Mouse (Mus musculus) heart, embryonic 10.5 days (tissue): ENCODE data around the gene Olfr1221. TPM values are rescaled to one million over a fixed set of nuclear protein-coding genes. Genes with fewer than 3 reads are reported as not detected.
"Not testable (repeated sequence)": the region's sequence is repeated elsewhere in the genome, so short reads cannot be mapped to it uniquely, and the experiment has no call there.

ENCODE experiments used
- DNase-seq: peaks from one replicate; pipeline ENCODE4 v3.0.0-alpha.2; 2017; ENCODE audit warnings: low spot score
- H3K27ac ChIP-seq: fragments of 300-500 bp; sonication (generic); 2 replicates; pipeline ENCODE4 v1.5.1; 2016; ENCODE audit warnings: mild to moderate bottlenecking
- H3K27me3 ChIP-seq: fragments of 300-500 bp; sonication (generic); 2 replicates; pipeline ENCODE4 v1.6.1; 2016; ENCODE audit warnings: mild to moderate bottlenecking; ENCODE audit not compliant: poor library complexity, insufficient read depth, severe bottlenecking
- H3K36me3 ChIP-seq: fragments of 300-500 bp; sonication (generic); 2 replicates; pipeline ENCODE4 v1.6.1; 2016; ENCODE audit warnings: mild to moderate bottlenecking, moderate library complexity
- H3K4me1 ChIP-seq: fragments of 300-500 bp; sonication (generic); 2 replicates; pipeline ENCODE4 v1.6.1; 2016; ENCODE audit warnings: mild to moderate bottlenecking
- H3K4me3 ChIP-seq: fragments of 300-500 bp; sonication (generic); 2 replicates; pipeline ENCODE4 v1.5.1; 2016; ENCODE audit warnings: mild to moderate bottlenecking, moderate library complexity
- H3K9me3 ChIP-seq: fragments of 300-500 bp; sonication (generic); 2 replicates; pipeline ENCODE4 v1.6.1; 2016; ENCODE audit warnings: mild to moderate bottlenecking, moderate library complexity
- WGBS: fragments of 180-500 bp; shearing (Covaris S2); methylation state at CpG from one replicate; pipeline ENCODE4 v1.1.7; 2016; 5-methylcytosine and 5-hydroxymethylcytosine counted together
- polyA plus RNA-seq: library from polyadenylated mRNA; unstranded; fragments of >200 nt; fragmentation: Nextera tagmentation; extraction: Ambion mirVana; gene quantifications from 2 replicates; pipeline ENCODE4 v1.2.1, GENCODE M21; 2016

Gene Olfr1221
- polyA plus RNA-seq: not detected in 2 replicates

DNA sequence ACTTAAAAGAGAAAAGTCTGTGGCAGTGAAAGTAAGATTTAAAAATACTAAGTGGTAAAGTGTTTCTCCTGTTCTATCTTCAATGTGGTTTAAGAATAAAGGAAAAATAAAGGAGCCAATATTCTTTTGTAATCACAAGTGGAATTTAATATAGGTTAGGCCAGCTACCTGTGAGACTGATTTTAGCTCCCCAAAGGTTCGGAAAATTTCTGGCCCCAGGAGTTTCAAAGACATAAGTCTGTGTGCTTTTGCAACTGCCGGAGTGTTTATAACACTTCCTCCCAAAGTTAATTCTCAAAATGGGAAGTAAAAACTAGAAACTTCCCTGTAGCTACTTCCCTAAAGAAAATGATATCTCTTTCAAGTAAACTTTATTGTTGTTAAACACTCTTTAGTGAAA lies at the start of gene Olfr1221:
Gene Olfr1221 (minus strand): TSS at position 101 of the 400 bp plus-strand sequence.
- H3K9me3 ChIP-seq: no peaks in the 10 kb centered on the region
- H3K27me3 ChIP-seq: no peaks in the 10 kb centered on the region
- WGBS: 82% methylated on average over 2 of the region's 2 CpGs
- H3K4me3 ChIP-seq: no peak within 1 kb of the TSS
- no peak within 1 kb of the TSS for H3K27ac ChIP-seq
- H3K36me3 ChIP-seq: no peaks in the 10 kb centered on the region
- DNase-seq: no peak
- H3K4me1 ChIP-seq: no peaks in the 10 kb centered on the region

DNA sequence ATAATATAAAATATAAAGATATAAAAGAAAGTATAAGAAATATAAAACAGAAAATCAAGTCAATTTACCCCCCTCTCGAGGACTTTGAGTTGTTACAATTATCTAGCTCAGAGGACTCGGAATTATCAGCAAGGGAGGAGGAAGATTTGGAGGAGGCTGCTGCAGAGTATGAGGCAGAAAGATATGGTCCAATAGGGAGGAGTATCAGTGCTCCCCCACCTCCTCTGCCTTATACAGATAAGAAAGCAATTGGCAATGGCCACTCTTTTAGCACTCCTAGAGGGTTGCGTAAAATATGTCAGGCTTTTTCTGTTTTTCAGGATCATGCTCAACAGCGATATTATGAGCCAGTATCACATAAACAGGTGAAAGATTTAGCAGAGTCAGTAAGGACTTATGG lies 47.6 kb upstream of the Olfr1221 start:
- not testable (repeated sequence) for H3K9me3 ChIP-seq, H3K4me1 ChIP-seq, H3K4me3 ChIP-seq, DNase-seq, H3K36me3 ChIP-seq, H3K27me3 ChIP-seq, H3K27ac ChIP-seq
- 77% methylated on average over 4 of the region's 4 CpGs for WGBS

DNA sequence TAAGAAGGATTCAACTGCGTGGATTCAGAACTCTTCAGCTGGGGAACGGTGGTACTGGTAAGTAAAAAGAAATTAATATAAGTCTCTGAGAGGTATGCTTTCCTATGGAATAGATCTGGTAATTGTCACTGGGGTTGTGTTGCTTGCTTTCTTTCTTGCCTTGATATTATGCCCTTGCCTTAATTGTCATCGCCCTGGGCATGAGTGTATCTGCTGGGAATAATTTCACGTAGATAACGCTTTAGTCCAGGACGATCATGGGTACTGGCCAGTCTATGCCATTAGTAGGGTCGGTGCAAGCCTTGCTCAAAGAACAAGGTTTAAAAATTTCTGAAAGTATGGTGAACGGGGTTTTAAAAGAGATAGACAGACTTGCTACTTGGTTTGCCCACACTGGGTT lies 46.9 kb upstream of the Olfr1221 start, which contains the start of gene Olfr1224-ps1:
Gene Olfr1224-ps1 (minus strand): TSS at position 101 of the 400 bp plus-strand sequence.
- not testable (repeated sequence) for H3K4me3 ChIP-seq, H3K4me1 ChIP-seq, DNase-seq, H3K27me3 ChIP-seq, H3K27ac ChIP-seq, H3K9me3 ChIP-seq, H3K36me3 ChIP-seq
- WGBS: 86% methylated on average over 8 of the region's 8 CpGs

DNA sequence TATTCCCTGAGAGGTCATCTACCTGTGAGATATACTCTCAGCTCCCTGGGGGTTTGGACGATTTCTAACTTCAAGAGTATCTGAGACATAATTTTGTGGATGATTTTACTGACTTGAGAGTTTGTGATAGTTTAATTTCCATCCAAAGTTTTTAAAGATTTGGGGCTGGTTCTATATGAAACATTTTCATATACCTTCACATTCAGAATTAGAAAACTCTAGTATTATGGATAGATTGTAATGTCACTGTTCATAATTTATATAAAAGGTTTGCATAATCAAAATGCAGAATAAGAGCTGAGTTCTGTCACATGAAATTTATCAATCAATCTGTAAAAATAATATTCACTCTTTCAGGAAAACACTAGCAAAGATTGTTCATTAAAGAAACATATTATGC lies 34.4 kb upstream of the Olfr1221 start, which contains the start of gene Olfr1223:
Gene Olfr1223 (minus strand): TSS at position 101 of the 400 bp plus-strand sequence.
- 64% methylated on average over 1 of the region's 1 CpGs for WGBS
- Histone ChIP-seq H3K4me1 (no peaks in the 10 kb centered on the region), H3K4me3 (no peak within 1 kb of the TSS), H3K9me3 (no peaks in the 10 kb centered on the region), H3K36me3 (no peaks in the 10 kb centered on the region), H3K27ac (no peak within 1 kb of the TSS), H3K27me3 (no peaks in the 10 kb centered on the region)
- DNase-seq: no peak

DNA sequence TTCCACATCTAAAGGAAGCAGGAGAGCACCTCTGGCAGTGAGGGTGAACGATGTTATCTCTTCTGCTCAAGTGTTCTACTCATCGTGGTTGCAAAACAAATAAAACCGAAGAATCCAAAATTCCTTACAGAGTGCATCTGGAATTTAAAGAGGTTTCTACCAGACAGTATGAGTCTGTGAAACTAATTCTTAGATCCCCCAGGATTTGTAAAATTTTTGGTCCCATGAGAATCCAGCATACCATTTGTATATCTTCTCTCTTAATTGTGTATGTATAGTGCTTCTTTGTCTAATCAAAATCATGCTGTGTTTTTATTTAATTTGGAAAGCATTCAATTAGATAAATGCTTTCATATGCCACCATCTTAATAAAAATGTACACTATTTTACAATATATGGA lies 15.9 kb upstream of the Olfr1221 start, which contains the start of gene Olfr1222:
Gene Olfr1222 (minus strand): TSS at position 101 of the 400 bp plus-strand sequence.
- Histone ChIP-seq H3K36me3 (no peaks in the 10 kb centered on the region), H3K27ac (no peak within 1 kb of the TSS), H3K4me1 (no peaks in the 10 kb centered on the region), H3K9me3 (no peaks in the 10 kb centered on the region), H3K27me3 (no peaks in the 10 kb centered on the region), H3K4me3 (no peak within 1 kb of the TSS)
- no peak for DNase-seq
- 41% methylated on average over 3 of the region's 3 CpGs for WGBS

DNA sequence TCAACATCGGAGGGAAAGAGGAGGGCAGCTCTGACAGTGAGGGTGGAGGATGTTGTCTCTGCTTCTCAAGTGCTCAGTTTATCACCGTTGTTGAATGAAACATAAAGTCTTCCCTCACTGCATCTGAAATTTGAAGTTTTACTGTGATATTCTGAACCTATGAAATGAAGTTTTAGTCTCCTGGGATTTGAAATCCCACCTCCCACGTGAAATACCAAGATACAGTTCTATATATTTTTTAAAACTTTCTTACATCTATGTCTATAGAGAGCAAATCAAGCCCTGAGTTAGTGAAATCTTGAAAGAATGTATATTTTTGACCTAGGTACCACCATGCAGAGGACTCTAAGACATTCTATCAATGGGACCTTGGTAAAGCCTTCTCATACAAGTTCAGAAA lies 10.3 kb downstream of the Olfr1221 start, which contains the start of gene Olfr1220:
Gene Olfr1220 (minus strand): TSS at position 101 of the 400 bp plus-strand sequence.
- 73% methylated on average over 3 of the region's 3 CpGs for WGBS
- DNase-seq: no peak
- no peak within 1 kb of the TSS for H3K4me3 ChIP-seq
- H3K9me3 ChIP-seq: no peaks in the 10 kb centered on the region
- H3K4me1 ChIP-seq: no peaks in the 10 kb centered on the region
- no peaks in the 10 kb centered on the region for H3K36me3 ChIP-seq
- H3K27me3 ChIP-seq: no peaks in the 10 kb centered on the region
- no peak within 1 kb of the TSS for H3K27ac ChIP-seq

DNA sequence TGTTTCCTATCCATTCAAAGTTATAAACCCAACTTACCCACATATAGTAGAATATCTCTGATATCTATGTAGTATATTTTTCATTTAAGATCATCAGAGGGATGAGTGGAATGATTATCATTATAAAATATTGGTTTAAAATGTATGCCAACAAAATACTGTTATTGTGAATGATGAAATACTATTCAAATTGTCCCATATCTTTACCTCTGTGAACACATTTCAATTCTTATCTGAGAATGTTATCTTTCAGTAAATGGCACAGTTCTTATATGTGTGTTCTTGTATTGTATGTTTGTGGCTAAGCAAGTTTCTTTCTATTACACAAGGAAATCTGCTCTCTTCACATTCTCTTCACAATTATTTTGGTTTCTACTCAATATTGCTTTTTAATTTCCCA lies 11.4 kb downstream of the Olfr1221 start:
- Histone ChIP-seq H3K36me3 (no peaks in the 10 kb centered on the region), H3K9me3 (no peaks in the 10 kb centered on the region), H3K4me1 (no peaks in the 10 kb centered on the region), H3K4me3 (no peak overlapping the region), H3K27ac (no peak overlapping the region), H3K27me3 (no peaks in the 10 kb centered on the region)
- no peak for DNase-seq

DNA sequence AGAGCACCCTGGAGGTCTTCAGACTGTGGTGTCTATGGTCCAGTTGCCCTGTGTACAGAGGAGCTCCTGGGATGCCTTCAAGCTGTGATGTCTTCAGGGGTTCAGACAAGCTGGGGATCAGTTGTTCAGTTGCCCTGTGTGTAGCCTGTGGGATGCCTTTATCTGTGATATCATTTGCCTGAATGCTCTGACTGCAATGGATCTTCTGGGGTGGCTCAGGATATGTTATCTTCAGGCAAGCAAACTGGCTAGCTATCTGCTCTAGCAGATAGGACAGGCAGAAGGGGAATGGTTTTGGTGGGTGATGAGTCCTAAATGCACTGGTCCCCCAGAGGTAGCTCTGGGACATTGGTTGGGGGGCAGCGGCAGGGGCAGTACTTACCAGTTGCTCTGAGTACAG lies 23.2 kb downstream of the Olfr1221 start:
- no peak overlapping the region for H3K27ac ChIP-seq
- DNase-seq: no peak
- H3K4me3 ChIP-seq: no peak overlapping the region
- no peaks in the 10 kb centered on the region for H3K36me3 ChIP-seq
- WGBS: 95% methylated on average over 1 of the region's 1 CpGs
- no peaks in the 10 kb centered on the region for H3K9me3 ChIP-seq
- H3K4me1 ChIP-seq: no peaks in the 10 kb centered on the region
- no peaks in the 10 kb centered on the region for H3K27me3 ChIP-seq

DNA sequence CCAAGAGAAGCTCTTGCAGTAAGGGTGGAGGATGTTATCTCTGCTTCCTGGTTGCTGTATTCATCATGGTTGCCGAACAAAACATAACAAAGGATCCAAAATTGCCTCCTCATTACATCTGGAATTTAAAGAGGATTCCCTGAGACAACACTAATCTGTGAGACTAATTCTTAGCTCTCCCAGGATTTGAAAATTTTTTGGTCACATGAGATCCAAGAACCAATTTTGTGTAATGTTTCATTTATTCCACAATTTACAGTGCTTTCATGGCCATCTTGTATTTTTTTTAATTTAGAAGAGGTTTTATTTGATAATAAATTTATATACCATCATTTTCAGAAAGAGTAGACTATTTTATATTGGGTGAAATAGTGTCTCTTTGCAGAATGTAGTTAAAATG lies 33.7 kb downstream of the Olfr1221 start, which contains the start of gene Olfr1219:
Gene Olfr1219 (minus strand): TSS at position 101 of the 400 bp plus-strand sequence.
- 73% methylated on average over 1 of the region's 1 CpGs for WGBS

DNA sequence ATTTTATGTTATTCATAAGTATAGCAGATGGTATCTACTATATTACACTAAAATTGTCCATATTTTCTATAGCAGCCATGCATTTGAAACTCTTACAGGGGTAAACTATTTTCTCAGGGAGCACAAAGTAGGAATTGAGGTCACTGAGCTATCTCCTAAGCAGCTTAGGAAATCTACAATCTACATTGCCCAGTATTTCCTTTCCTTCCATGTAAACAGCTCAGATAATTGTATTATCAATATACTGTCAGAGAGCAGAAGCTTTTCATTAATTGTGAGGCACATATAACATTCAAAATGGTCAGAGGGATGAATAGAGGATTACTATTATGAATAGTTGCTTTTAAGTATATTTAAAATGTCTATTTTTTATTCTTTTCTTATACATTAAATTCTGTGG lies 35.6 kb downstream of the Olfr1221 start:
- H3K4me3 ChIP-seq: no peak overlapping the region
- no peaks in the 10 kb centered on the region for H3K36me3 ChIP-seq
- H3K27ac ChIP-seq: no peak overlapping the region
- H3K9me3 ChIP-seq: no peaks in the 10 kb centered on the region
- no peaks in the 10 kb centered on the region for H3K27me3 ChIP-seq
- H3K4me1 ChIP-seq: no peaks in the 10 kb centered on the region
- no peak for DNase-seq

More for the DNA sequence above, 33.7 kb downstream of the Olfr1221 start, which contains the start of gene Olfr1219:
- H3K9me3 ChIP-seq: no peaks in the 10 kb centered on the region
- H3K4me1 ChIP-seq: no peaks in the 10 kb centered on the region
- no peak for DNase-seq
- no peaks in the 10 kb centered on the region for H3K36me3 ChIP-seq
- no peak within 1 kb of the TSS for H3K27ac ChIP-seq
- no peaks in the 10 kb centered on the region for H3K27me3 ChIP-seq
- H3K4me3 ChIP-seq: no peak within 1 kb of the TSS

DNA sequence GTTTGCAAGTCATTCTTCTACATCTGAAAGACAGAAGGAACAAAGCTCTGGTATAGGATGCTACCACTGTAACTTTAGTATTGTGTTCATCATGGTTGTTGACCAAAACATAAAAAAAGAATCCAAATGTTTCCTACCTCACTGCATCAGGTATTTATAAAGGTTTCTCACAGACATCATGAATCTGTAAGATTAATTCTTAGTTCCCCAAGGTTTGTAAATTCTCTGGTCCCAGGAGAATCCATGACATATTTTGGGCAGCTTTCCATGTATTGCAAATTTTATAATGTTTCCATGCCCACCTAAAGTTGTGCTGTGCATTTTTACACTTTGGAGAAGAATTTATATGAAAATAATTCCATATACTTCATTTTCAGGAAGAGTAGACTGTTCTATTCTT lies 56.0 kb downstream of the Olfr1221 start, which contains the start of gene Olfr1218:
Gene Olfr1218 (minus strand): TSS at position 101 of the 400 bp plus-strand sequence.
- H3K9me3 ChIP-seq: no peaks in the 10 kb centered on the region
- no peak for DNase-seq
- H3K4me1 ChIP-seq: no peaks in the 10 kb centered on the region
- no peaks in the 10 kb centered on the region for H3K27me3 ChIP-seq
- no peak within 1 kb of the TSS for H3K4me3 ChIP-seq
- no peaks in the 10 kb centered on the region for H3K36me3 ChIP-seq
- no peak within 1 kb of the TSS for H3K27ac ChIP-seq

Other genes with a start within 250 kb of the Olfr1221 start
- gene Olfr1208, start 215.0 kb downstream of the Olfr1221 start, polyA plus RNA-seq: not detected in 2 replicates
- not detected in 2 replicates for gene Olfr1209, start 202.1 kb downstream of the Olfr1221 start, polyA plus RNA-seq
- gene Olfr1211, start 179.2 kb downstream of the Olfr1221 start, polyA plus RNA-seq: not detected in 2 replicates
- gene Olfr1212, start 163.3 kb downstream of the Olfr1221 start, polyA plus RNA-seq: not detected in 2 replicates
- gene Gm13762, start 137.0 kb downstream of the Olfr1221 start, polyA plus RNA-seq: not detected in 2 replicates
- gene Olfr1214, start 124.6 kb downstream of the Olfr1221 start, polyA plus RNA-seq: not detected in 2 replicates
- gene Olfr1215, start 110.3 kb downstream of the Olfr1221 start, polyA plus RNA-seq: not detected in 2 replicates
- not detected in 2 replicates for gene Olfr1216, start 98.9 kb downstream of the Olfr1221 start, polyA plus RNA-seq
- gene Olfr1217, start 85.2 kb downstream of the Olfr1221 start, polyA plus RNA-seq: not detected in 2 replicates
- not detected in 2 replicates for gene Olfr1218, start 56.1 kb downstream of the Olfr1221 start, polyA plus RNA-seq
- not detected in 2 replicates for gene Olfr1219, start 33.8 kb downstream of the Olfr1221 start, polyA plus RNA-seq
- gene Olfr1220, start 10.4 kb downstream of the Olfr1221 start, polyA plus RNA-seq: not detected in 2 replicates
- gene Olfr1222, start 15.8 kb upstream of the Olfr1221 start, polyA plus RNA-seq: not detected in 2 replicates
- not detected in 2 replicates for gene Olfr1223, start 34.3 kb upstream of the Olfr1221 start, polyA plus RNA-seq
- not detected in 2 replicates for gene Olfr1224-ps1, start 46.8 kb upstream of the Olfr1221 start, polyA plus RNA-seq
- not detected in 2 replicates for gene Olfr1225, start 57.4 kb upstream of the Olfr1221 start, polyA plus RNA-seq
- gene Olfr1226, start 82.8 kb upstream of the Olfr1221 start, polyA plus RNA-seq: not detected in 2 replicates
- not detected in 2 replicates for gene Olfr1228, start 136.8 kb upstream of the Olfr1221 start, polyA plus RNA-seq
- gene Olfr1229, start 170.7 kb upstream of the Olfr1221 start, polyA plus RNA-seq: not detected in 2 replicates
- not detected in 2 replicates for gene Olfr1230, start 180.0 kb upstream of the Olfr1221 start, polyA plus RNA-seq
- not detected in 2 replicates for gene Olfr1231, start 189.8 kb upstream of the Olfr1221 start, polyA plus RNA-seq
- not detected in 2 replicates for gene Olfr1232, start 212.4 kb upstream of the Olfr1221 start, polyA plus RNA-seq
- gene Olfr1233, start 225.1 kb upstream of the Olfr1221 start, polyA plus RNA-seq: not detected in 2 replicates
- gene Olfr1234, start 247.6 kb upstream of the Olfr1221 start, polyA plus RNA-seq: not detected in 2 replicates